Mouse (Mus musculus) liver (tissue): ENCODE results near the gene Cyp4f39.

ENCODE experiments used
- DNase-seq: peaks from one replicate; pipeline ENCODE4 v3.0.0-alpha.2; 2020; ENCODE audit warnings: mixed read lengths

Gene Cyp4f39

DNA sequence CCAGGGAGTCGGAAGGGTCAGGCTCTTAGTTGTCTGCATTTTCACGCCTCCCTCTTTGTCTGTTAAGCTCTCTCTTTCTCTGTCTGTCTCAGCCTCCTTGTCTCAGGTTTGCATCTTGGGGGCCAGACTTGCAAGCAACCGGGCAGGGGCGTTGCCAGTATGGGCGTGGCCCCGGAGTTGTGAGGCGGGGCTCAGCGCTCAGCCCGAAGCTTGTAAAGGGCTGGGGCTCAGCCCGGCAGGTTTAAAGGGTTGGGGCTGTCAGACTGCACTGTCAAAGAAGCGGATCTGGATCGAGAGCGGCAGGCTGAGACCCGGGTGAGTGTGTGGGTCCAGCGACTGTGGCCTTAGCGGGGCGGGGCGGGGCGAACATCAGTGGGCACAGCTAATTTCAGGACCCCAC lies at the start of gene Cyp4f39:
Gene Cyp4f39, plus strand, starts transcription at position 242 of the 400 bp plus-strand sequence.
- peak; percentile 80 for DNase-seq

DNA sequence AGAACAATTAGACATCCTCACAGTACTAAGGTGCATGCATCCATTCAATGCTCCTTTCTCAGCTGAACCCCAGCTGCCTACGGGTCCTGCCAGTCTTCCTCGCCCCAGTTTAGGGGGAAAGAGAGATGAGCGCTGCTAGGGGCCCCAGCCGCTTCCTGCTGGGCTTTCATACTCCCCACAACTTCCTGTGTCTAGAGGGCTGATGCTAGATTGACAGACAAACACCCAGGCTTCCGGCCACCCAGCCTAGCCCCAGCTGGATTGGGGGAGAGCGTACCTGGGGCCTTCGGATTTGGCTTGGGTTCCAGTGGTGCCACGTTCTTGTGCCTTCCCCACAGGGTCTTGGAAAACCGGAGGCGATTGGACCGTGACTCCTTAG lies 49.8 kb upstream of the Cyp4f39 start:
- peak; percentile 44 for DNase-seq

DNA sequence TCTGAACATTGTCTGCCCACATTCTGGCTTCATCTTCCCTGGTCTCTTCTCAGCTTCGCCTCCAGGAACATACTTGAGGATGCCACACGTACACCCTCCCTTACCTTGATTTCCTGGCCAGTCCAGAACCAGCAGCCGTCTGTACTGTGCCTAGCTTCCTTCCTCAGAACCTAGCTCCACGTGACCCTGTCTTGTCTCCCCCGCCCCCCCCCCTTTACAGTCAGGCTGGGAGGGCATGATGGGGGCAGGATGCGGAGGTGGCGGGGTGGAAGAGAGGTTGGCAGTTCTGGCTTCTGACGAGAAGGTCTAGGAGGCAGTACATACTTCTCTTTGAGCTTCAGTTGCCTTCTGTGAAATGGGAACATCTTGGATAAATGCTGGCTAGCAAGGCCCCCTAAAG lies 49.1 kb upstream of the Cyp4f39 start, which contains the start of gene Rasal3:
Gene Rasal3, minus strand, starts transcription at position 167 of the 400 bp plus-strand sequence.
- no peak for DNase-seq

DNA sequence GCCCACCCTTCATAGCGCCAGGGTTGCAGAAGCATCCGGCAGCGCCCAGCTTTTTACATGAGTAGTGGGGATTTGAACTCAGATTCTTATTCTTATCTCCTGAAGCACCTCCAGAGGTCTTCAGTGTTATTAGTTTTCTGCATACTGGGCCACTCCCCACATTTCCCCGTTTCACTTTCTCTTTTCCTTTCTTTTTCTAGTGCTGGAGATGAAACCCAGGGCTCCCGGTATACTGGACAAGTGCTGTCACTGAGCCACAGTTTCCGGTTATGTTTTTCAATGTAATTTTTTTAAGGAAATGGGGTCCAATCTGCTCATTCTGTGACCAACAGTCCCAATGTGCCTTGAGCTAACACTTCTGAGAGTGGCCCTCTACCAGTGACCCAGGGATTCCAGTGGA lies 40.6 kb upstream of the Cyp4f39 start:
- DNase-seq = no peak

DNA sequence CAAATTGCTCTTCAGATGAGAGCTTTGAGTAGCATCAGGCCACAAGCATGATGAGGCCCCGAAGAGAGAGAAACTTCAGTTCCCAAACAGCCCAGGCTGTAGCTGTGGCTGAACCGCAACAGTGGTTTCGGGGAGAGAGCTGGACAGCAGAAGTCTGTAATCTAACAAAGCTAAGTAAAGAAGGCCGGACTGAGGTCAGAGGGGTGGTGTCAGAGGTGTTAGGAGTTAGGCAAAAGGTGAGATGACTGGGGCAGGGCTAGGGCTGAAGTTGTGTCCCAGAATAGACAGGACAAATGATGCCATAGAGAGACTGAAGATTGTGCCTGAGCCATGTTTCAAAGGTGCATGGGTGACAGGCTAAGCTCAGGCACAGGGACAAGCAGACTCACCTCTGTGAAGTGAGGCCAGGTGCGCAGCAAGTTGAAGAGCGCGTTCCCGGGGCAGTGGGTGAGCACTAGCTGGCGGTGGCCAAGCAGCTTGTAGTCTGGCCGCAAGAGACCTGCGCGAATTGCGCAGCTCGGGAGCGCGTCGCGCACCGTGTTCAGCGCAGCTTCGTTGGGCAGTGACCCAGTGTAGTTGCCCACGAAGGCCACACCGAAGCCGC lies 37.0 kb upstream of the Cyp4f39 start:
- DNase-seq = no peak

DNA sequence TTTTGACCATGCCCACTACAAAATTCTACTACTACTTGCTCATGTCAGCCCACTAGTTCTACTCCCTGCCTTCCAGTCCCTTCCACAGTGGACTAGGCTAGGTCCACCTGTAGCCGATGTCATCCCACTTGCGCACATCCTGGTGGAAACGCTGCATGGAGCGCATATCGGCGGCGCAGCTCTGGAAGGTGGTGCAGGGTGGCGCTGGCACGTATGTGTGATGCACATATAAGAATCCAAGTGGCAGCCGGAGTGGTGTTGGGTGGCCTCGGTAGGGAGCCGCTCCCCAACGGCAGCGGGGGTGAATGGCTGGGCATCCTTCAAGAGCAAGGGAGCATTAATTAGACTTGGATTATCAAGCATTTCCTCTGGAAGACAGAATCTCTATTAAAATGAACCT lies 35.8 kb upstream of the Cyp4f39 start:
- no peak for DNase-seq

DNA sequence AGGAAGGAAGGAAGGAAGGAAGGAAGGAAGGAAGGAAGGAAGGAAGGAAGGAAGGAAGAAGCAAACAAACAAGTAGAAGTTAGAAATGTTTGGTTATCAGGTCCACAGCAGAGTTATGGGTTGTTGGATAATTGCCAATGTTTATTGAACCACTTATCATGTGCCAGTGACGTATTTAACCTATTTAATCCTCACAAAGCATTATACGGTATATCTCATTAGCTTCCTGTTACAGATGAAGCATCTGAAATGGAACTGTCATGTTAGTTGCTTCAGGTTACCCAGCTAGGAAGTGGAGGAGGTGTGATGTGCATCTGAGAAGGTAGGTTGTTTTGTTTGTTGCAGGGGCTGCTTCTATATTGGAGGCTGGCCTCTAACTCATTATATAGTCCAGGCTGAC lies 32.5 kb upstream of the Cyp4f39 start:
- DNase-seq = no peak

DNA sequence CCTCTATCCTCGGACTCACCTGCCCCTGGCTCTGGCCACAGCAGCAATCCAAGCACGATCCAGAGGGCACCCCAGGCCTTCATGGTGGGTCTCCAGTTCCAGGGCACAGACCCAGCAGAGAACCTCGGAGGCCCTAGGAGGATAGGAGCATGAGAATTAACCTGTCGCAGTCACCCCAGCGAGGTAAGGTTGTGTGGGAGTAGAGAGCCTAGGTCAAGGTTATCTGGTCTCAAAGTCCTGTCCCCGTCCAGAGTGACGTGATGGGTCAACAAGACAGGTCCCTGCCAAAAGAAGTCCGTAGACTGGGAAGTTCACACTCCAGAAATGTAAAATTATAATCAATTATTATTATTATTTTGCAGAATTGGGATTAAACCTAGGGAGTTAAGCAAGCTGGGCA lies 31.7 kb upstream of the Cyp4f39 start:
- DNase-seq = no peak

DNA sequence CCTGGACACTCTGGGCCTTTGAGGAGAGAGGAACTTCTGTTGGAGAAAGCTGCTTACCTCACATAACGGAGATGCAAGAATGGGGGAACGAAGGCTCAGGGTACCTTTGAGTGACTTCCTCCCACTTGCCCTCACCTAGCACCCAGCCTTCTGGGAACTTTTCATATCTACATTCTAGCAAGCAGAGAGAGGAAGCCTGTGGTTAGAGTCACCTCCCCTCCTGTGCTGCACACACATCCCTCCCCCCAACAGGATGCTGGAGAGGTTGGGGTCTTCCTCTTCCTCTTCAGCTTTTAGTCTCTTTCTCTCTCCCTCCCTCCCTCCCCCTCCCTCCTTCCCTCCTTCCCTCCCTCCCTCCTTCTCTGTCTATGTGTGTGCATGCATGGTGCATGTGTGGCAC lies 28.5 kb upstream of the Cyp4f39 start, which contains the start of gene Pglyrp2:
Gene Pglyrp2, minus strand, starts transcription at position 134 of the 400 bp plus-strand sequence.
- no peak for DNase-seq

DNA sequence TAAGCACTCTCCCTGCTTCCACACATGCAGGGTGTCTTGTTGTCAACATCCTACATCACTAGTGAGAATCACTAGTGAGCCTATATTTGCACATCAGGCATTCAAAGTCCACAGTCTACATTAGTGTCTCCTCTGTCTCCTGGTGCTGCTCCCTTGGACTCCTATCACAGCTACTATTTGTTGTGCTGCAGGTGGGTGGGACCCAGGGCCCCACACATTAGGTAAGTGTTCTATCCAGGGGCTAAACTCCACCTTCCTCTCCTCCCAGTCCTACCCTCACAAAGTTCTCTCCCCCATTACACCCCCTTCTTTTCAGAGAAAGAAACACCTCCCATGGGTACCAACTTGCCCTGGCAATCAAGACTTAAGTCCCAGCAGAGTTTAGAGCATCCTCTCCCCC lies 25.9 kb upstream of the Cyp4f39 start:
- no peak for DNase-seq

DNA sequence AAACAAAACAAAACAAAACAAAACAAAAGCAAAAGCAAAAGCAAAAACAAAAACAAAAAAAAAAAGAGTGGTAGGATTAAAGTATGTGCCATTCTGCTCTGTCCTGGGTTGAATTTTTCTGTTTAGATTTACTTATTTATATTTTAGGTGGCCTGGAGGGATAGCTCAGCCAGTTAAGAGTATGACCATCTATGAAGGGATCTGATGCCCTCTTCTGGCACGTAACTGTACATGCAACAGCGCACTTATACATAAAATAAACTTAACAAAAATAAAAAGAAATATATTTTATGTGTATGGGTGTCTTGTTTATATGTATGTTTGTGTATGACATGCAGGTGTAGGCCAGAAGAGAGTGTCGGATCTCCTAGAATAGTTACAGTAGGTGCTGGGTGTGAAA lies 20.6 kb upstream of the Cyp4f39 start:
- no peak for DNase-seq

DNA sequence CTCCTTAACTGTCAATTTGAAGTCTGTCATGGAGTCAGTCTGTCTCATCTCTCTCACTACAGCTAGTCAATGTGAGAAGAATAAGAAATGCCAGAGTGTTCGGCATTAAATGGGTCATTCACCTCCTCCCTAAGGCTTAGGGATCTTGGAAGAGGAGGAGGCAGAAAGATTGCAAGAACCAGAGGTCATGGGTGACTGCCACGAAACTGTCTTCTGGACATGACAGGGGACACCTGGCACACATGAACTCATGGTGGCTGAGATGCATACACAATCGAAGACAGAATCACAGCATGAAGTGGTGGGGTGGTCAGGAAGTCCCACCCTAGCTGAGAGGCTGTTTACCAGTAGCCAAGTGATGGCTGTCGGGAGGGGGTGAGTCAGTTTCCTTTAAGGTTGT lies 18.2 kb upstream of the Cyp4f39 start:
- no peak for DNase-seq

DNA sequence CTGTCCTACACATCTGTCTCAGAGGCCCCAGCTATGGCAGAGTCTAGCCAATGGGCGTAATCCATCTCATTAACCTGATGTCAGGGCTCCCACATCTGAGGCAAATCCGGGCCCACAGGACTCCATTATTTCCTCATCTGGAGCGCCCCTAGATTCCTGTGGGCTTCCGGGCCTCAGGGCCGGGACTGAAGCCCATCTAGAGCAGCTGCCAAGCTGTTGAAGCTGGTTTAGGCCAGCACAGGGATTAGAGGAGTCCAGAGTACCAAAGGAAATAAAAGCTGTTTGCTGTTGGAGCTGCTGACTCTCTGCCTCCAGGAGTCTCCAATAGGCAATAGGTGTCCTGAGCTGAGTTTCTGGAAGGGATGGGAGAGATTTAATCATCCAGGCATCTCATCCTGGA lies 17.4 kb upstream of the Cyp4f39 start:
- DNase-seq = no peak

DNA sequence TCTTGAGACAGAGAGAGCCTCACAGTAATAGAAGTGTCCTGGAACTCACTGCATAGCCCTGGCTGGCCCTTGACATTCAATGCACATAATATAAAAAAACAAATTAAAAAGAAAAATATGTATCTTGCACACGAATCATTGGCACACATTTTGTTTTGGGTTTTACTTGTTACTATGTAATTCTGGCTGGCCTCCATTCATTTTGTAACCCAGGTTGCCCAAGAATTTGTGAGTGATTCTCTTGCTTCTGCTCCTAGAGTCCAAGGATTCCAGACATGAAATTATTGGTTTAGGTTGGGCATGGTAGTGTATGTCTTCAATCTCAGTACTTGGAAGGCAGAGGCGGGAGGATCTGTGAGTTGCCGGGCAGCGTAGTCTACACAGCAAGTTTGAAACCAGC lies 15.4 kb upstream of the Cyp4f39 start:
- DNase-seq = no peak

DNA sequence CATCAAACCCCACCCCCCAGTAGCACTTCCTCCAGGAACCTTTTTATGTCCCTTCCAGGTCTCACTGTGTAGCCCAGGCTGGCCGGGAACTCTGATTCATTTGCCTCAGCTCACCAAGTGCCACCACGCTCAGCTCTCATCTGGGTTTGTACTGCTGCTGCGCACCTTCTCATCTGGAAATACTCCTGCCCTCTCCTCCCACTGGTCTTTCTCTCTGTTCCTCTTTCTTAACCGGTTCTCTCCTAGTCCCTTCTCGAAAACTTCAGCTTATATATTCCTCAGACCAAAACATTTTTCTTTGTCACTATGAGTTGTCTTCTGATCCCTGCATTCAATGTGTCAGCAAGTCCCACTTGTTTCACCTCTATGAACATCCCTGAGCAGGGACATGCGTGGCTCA lies 9.3 kb upstream of the Cyp4f39 start:
- DNase-seq = no peak

DNA sequence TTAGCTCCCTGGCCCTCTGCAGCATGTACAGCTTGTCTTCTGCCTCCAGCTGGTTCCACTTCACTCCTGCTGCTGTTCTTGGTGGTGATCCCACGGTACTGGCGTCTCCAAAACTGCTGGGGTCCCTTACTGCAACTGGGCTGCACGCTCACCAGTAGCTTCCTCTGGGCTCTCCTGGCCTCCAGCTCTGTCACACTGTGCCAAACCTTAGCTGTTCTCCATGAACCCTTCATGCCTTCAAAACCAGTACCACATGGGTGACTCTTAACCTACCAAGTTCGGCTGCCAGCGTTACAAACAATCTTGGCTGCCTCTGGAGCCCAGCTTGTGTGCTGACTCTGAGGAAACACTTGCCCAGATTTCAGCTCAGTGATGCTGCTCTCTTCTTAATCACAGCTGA lies 7.5 kb upstream of the Cyp4f39 start:
- DNase-seq = no peak

DNA sequence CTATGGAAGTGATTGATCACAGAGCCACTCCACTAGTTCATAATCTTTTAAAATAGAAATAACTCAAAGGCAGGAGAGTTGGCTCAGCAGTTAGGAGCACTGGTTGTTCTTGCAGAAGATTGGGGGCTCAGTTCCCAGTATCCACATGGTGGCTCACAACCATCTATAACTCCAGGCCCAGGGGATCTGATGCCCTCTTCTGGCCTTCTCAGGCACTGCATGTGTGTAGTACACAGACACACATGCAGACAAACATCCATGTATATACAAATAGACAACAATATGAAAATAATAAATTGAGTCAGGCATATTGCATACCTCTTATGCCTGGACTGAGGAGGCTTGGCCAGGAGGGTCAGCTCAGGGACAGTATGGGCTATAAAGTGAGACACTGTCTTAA lies 5.3 kb upstream of the Cyp4f39 start:
- DNase-seq = no peak

DNA sequence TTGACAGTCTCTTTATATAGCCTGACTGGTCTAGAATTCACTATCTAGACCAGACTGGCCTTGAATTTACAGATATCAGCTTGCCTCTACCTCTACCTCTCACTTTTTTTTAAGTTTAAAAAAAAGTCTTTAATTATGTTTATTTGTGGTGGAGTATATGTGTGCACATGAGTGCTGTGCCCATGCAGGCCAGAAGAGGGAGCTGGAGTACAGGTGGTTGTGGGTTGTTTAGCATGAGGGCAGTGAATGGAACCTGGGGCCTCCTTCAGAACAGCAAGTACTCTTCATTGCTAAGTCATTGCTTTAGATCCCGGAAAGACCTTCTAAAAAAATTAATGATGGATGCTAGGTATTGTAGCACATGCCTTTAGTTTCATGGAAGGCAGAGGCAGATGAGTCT lies 3.5 kb upstream of the Cyp4f39 start:
- DNase-seq = no peak

DNA sequence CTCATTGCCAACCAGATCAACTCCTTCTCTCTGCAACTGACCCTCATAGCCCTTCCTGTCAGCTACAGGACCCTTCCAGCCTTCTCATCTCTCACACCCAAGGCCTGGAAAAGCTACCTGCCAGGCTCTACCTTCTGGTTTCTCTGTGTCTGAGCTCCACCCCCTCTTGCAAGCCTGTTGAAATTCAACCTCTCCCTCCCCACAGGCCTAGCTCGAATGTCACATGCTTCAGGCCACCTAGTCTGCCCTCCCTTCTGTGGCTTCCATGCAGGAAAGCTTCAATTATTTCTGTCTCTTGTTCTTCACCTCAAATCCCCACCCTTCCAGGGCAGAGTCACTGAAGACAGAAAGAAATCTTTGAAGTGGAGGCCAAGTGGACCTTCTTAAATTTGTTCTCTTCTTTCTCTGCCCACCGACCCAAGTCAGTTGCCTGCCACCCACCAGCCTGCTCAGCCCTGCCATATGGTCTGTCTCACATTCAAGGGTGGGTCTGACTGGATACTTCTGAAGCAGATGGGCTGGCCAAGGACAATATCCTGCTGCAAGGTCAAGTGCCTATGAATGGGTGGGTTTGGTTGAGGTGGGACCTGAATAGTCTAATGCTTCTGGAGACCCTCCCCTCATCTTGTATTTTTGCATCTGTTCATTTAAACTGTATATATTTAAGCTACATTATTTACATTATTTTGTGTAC lies 1.5 kb upstream of the Cyp4f39 start:
- no peak for DNase-seq

DNA sequence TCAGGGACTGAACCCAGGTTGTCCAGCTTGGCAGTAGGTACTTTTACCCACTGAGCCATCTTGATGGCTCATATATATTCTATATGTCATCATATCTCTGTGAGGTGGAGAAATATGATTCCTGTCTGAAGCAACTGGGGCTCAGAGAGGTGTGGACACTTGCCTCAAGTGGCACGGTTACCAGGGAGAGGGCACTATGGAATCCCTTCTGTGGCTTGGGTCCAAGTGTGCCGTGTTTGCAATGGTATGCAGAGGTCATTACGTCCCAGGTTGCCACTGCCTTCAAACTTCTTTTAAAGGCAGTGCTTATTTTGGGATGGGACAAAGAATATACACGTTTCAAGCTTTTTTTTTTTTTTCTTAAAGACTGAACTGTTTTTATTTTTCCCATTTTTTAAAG lies 1.7 kb downstream of the Cyp4f39 start:
- no peak for DNase-seq

DNA sequence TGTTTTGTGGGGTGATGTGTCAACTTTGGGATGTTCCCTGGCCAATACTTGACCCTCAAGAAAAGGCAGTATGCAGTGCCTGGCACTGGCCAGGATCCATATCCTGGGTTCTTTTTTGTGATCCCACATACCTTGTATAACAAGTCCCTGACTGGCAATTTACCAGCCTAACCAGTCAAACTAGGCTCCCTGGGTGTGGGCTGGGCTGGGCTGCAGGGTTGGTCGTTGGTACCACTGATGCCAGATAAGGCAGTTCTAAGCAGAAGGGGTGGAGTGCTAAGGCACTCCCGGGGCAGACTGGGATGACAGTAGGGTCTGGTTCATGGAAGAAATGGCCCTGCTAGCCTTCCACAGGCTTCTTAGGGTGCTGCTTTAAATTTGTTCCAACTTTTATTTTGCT lies 2.5 kb downstream of the Cyp4f39 start:
- peak; percentile 78 for DNase-seq

DNA sequence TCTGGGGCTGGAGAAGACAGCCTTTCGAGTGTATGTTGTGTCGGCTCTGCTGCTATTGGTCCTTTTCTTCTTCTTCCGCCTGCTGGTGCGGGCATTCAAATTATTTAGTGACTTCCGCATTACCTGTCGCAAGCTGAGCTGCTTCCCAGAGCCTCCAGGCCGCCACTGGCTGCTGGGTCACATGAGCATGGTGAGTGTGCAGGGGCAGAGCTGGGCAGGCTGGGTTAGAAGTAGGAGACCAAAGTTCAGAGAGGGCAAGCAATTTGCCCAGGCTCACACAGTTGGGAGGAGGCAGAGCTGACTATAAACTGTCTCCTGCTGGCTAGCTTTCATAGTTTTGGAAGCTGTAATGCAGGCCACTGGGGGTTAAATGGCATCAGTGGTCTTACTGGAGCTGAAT lies 16.0 kb downstream of the Cyp4f39 start:
- DNase-seq = no peak

DNA sequence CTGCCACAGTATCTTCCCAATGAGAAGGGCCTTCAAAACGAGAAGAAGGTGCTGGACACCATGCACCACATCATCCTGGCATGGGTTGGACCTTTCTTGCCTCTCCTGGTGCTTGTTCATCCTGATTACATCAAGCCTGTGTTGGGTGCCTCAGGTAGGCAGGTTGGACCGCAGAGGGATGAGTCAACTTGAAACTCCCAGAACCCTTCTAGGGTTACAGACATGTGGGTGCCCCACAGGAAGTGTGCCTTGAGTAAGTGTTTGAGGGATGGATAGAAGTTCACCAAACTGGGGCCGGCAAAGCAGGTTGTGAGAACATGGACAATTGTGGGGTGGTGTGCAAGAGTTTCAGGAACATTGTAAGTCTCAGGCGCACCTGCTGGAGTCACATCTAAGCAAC lies 18.3 kb downstream of the Cyp4f39 start:
- no peak for DNase-seq

DNA sequence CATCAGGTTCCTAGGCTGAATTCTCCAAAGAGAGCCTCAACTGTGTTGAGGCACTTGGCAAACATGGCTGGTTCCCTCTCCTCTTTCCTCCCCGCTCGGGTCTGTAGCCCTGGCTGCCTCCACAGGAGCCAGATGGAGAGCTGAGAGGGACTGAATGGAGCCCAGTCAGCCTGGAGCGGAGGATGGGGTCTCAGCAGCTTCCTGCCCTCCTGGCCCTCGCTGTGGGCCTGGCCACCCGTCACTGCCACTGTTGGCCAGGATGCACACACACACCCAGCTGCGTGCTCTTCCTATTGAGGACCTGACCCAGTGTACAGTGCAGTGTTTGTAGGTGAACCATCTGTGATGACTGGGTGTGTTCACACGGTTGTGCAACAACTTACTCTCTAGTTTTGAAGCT lies 19.7 kb downstream of the Cyp4f39 start:
- no peak for DNase-seq

DNA sequence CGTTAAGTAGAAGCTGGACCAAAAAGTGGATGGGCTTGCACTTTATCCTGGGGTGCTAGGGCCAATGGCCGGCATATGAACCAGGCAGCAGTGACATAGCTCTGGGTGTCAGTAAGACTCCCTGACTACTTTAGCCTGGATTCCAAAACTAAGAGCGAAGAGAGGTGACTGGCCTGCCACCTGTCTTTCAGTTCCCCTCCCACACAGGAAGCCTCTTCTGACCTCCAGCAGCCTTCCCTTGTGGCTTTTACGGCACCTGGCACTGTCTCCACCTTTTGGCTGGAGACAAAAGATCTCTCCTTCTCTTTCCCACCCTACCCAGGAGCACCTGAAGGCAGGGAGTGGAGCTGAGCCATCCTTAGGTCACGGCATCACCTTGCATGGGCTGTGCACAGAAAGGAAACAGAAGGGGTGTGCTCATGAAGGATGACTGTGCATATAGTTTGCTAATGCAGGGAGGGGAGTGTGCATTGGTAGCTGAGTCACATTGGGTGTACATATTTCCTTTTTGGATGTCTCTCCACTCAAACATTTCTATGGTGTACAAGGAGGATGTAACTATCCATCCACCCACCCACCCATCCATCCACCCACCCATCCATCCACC lies 22.5 kb downstream of the Cyp4f39 start:
- no peak for DNase-seq
